Mouse (Mus musculus) lung, postnatal 0 days (tissue): ENCODE measurements around the gene Tmem178b. TPM values are rescaled to one million over a fixed set of nuclear protein-coding genes. Genes with fewer than 3 reads are reported as not detected.
A peak's percentile ranks its signal among the peaks of the same experiment; 100 is the strongest.

ENCODE experiments used
- ATAC-seq: fragments of 200-750 bp; cut with Nextera tagmentation; 2 replicates; pipeline ENCODE4 v1.8.0; 2017; ENCODE audit warnings: moderate library complexity
- DNase-seq: peaks from one replicate; pipeline ENCODE4 v3.0.0-alpha.2; 2016; ENCODE audit warnings: low spot score
- H3K27ac ChIP-seq: fragments of 300-500 bp; sonication (generic); 2 replicates; pipeline ENCODE4 v1.5.1; 2014; ENCODE audit warnings: antibody characterized with exemption, mild to moderate bottlenecking, low read length, mixed read lengths
- H3K27me3 ChIP-seq: fragments of 300-500 bp; sonication (generic); replicated peaks from 2 replicates; pipeline ENCODE4 v1.6.1; 2014; ENCODE audit warnings: low read length, mixed read lengths; ENCODE audit not compliant: insufficient read depth
- H3K36me3 ChIP-seq: fragments of 300-500 bp; sonication (generic); 2 replicates; pipeline ENCODE4 v1.6.1; 2014; ENCODE audit warnings: low read length, mixed read lengths; ENCODE audit not compliant: insufficient read depth
- H3K4me1 ChIP-seq: fragments of 300-500 bp; sonication (generic); 2 replicates; pipeline ENCODE4 v1.6.1; 2014; ENCODE audit warnings: antibody characterized with exemption, low read depth, low read length, mixed read lengths; ENCODE audit not compliant: insufficient read depth
- H3K4me2 ChIP-seq: fragments of 300-500 bp; sonication (generic); replicated peaks from 2 replicates; pipeline ENCODE4 v1.6.1; 2014; ENCODE audit warnings: low read depth, mild to moderate bottlenecking, low read length, moderate library complexity, mixed read lengths
- H3K4me3 ChIP-seq: fragments of 300-500 bp; sonication (generic); 2 replicates; pipeline ENCODE4 v1.5.1; 2014; ENCODE audit warnings: low read depth, low read length
- H3K9ac ChIP-seq: fragments of 300-500 bp; sonication (generic); replicated peaks from 2 replicates; pipeline ENCODE4 v1.6.1; 2014; ENCODE audit warnings: low read depth, mild to moderate bottlenecking
- H3K9me3 ChIP-seq: fragments of 300-500 bp; sonication (generic); 2 replicates; pipeline ENCODE4 v1.6.1; 2016; ENCODE audit warnings: low read length, mixed read lengths
- CTCF ChIP-seq: IDR thresholded peaks from 2 replicates; pipeline ENCODE4 v1.5.1; 2016; ENCODE audit warnings: antibody characterized with exemption, mild to moderate bottlenecking
- EP300 ChIP-seq: IDR thresholded peaks from 2 replicates; pipeline ENCODE4 v1.6.1; 2016; ENCODE audit warnings: antibody characterized with exemption, mild to moderate bottlenecking, control low read depth
- WGBS: fragments of 180-500 bp; shearing (Covaris S2); extraction: QIAGEN DNeasy Blood & Tissue Kit; methylation state at CpG from one replicate; pipeline ENCODE4 v1.1.7; 2014; 5-methylcytosine and 5-hydroxymethylcytosine counted together
- polyA plus RNA-seq: library from polyadenylated mRNA; unstranded; fragments of >200 nt; fragmentation: Nextera tagmentation; extraction: Ambion mirVana; gene quantifications from 2 replicates; pipeline ENCODE4 v1.2.1, GENCODE M21; 2015

Gene Tmem178b
- 0.10 and 0.24 TPM in 2 replicates for polyA plus RNA-seq

DNA sequence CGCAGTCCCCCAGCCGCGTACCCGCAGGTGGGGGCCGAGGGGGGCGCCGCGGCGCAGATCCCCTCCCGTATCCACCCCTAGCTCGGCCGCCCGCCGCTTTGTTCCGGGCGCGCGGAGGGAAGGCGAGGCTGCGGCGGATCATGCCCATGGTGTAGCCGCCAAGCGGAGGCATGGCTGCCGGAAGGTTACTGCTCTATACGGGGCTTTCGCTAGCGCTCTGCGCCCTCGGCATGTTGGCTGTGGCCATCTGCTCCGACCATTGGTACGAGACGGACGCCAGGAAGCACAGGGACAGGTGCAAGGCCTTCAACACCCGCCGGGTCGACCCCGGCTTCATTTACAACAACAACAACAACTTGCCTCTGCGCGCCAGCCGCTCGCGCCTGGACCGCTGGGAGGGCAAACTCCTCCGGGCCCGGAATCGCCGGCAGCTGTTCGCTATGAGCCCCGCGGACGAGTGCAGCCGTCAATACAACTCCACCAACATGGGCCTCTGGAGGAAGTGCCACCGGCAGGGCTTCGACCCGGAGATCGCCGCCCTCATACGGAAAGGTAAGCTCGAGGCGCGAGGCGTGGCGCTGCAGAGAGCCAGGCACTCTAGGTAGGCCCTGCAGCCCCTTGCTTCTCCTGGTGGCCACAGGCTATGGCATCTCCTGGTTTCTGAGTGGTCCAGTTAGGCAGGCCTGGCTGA is at the start of gene Tmem178b:
Gene Tmem178b, plus strand, starts transcription at position 371 of the 691 bp plus-strand sequence.
- TF ChIP-seq CTCF (no peak), EP300 (no peak)
- no peaks in the 10 kb centered on the region for H3K9me3 ChIP-seq
- H3K27me3 ChIP-seq = peaks cover 37% of the 10 kb centered on the region
- peak within 1 kb of the TSS; percentile 40 for H3K4me3 ChIP-seq
- H3K9ac ChIP-seq = no peak within 1 kb of the TSS
- ATAC-seq (no peak), DNase-seq (no peak)
- no peak within 1 kb of the TSS for H3K27ac ChIP-seq
- 1% methylated on average over 57 of the region's 63 CpGs for WGBS
- peaks cover 12% of the 10 kb centered on the region; the same call in 1 of the 2 replicates for H3K4me1 ChIP-seq
- no peaks in the 10 kb centered on the region for H3K36me3 ChIP-seq
- H3K4me2 ChIP-seq = peak within 1 kb of the TSS; percentile 75

DNA sequence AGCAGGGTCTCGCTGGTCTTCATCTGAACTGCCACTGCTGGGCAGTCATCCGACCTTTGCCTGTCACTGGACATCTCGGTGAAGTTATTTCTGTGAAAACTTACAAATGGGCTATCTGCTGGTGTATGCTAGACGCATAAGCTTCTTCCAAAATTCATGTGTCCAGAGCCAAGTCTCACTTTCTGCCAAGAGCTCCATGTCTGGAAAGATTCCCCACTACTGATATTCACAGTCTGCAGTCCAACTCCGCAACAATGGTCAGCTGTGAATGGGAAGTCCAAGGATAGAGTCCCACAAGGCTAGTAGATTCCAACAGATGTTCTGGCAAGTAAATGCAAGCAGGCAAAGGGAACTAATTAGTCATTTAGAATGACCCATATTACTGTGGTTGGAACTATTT is 44.3 kb upstream of the Tmem178b start:
- Histone ChIP-seq H3K36me3 (no peaks in the 10 kb centered on the region), H3K4me1 (no peaks in the 10 kb centered on the region), H3K9me3 (no peaks in the 10 kb centered on the region), H3K27ac (no peak overlapping the region), H3K4me3 (no peak overlapping the region), H3K4me2 (no peak overlapping the region), H3K27me3 (no peaks in the 10 kb centered on the region), H3K9ac (no peak overlapping the region)
- no peak for TF ChIP-seq EP300
- no peak for TF ChIP-seq CTCF
- 80% methylated on average over 5 of the region's 5 CpGs for WGBS
- no peak for ATAC-seq
- DNase-seq = no peak

- Histone ChIP-seq H3K27me3 (no peaks in the 10 kb centered on the region), H3K4me3 (no peak overlapping the region), H3K36me3 (no peaks in the 10 kb centered on the region), H3K9me3 (no peaks in the 10 kb centered on the region), H3K27ac (no peak overlapping the region), H3K9ac (no peak overlapping the region), H3K4me1 (no peaks in the 10 kb centered on the region), H3K4me2 (no peak overlapping the region)
- 85% methylated on average over 14 of the region's 14 CpGs for WGBS
- ATAC-seq (no peak), DNase-seq (no peak)
- no peak for TF ChIP-seq CTCF
- TF ChIP-seq EP300 = no peak
Observed at GRCm38 (mm10) chr6:39843698-39844342, 29.3 kb upstream of the Tmem178b start.

GRCm38 (mm10) chr6:39847538-39847937 is 25.5 kb upstream of the Tmem178b start:
- Histone ChIP-seq H3K4me1 (no peaks in the 10 kb centered on the region), H3K9me3 (no peaks in the 10 kb centered on the region), H3K9ac (no peak overlapping the region), H3K4me3 (no peak overlapping the region), H3K27ac (no peak overlapping the region), H3K27me3 (no peaks in the 10 kb centered on the region), H3K4me2 (no peak overlapping the region), H3K36me3 (no peaks in the 10 kb centered on the region)
- WGBS = 63% methylated on average over 2 of the region's 2 CpGs
- TF ChIP-seq CTCF (no peak), EP300 (no peak)
- ATAC-seq (no peak), DNase-seq (no peak)

- no peak overlapping the region for H3K27ac ChIP-seq
- H3K4me3 ChIP-seq = no peak overlapping the region
- 31% methylated on average over 7 of the region's 7 CpGs for WGBS
- no peak for ATAC-seq
- H3K36me3 ChIP-seq = no peaks in the 10 kb centered on the region
- no peak for DNase-seq
- H3K9ac ChIP-seq = no peak overlapping the region
- H3K4me2 ChIP-seq = no peak overlapping the region
- TF ChIP-seq CTCF (peak; percentile 56), EP300 (no peak)
- no peaks in the 10 kb centered on the region for H3K4me1 ChIP-seq
- H3K27me3 ChIP-seq = no peaks in the 10 kb centered on the region
- no peaks in the 10 kb centered on the region for H3K9me3 ChIP-seq
Observed at GRCm38 (mm10) chr6:39848766-39849165, 24.3 kb upstream of the Tmem178b start.

DNA sequence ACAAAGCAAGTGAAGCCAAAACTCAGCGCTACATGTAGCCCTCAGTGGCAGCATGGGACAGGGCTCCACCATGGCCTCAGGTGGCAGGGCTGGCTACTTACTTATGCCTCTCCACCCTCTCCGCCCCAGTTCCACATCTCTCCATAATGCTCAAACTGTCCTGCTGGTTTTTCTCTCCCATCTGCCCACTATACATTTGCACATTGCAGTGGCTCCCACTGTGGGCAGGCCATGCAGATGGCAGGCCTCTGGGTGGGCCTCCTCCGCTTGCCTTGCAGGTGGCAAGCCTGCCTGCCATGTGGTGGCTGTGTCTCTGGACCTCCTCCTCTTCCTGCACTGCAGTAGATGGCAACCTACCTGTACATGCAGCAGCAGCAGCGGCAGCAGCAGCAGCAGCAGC is 23.4 kb upstream of the Tmem178b start:
- ATAC-seq (no peak), DNase-seq (no peak)
- no peaks in the 10 kb centered on the region for H3K27me3 ChIP-seq
- H3K4me2 ChIP-seq = no peak overlapping the region
- TF ChIP-seq EP300 = no peak
- TF ChIP-seq CTCF = no peak
- no peaks in the 10 kb centered on the region for H3K9me3 ChIP-seq
- H3K4me1 ChIP-seq = no peaks in the 10 kb centered on the region
- H3K36me3 ChIP-seq = no peaks in the 10 kb centered on the region
- 92% methylated on average over 4 of the region's 4 CpGs for WGBS
- no peak overlapping the region for H3K27ac ChIP-seq
- no peak overlapping the region for H3K4me3 ChIP-seq
- no peak overlapping the region for H3K9ac ChIP-seq
